Mouse (Mus musculus) hindbrain, postnatal 0 days (tissue): ENCODE data around the gene Gfer. TPM values are rescaled to one million over a fixed set of nuclear protein-coding genes. Genes with fewer than 3 reads are reported as not detected.
A peak's percentile ranks its signal among the peaks of the same experiment; 100 is the strongest.

Source experiments
- ATAC-seq: fragments of 200-750 bp; cut with Nextera tagmentation; 2 replicates; pipeline ENCODE4 v1.8.0; 2017; ENCODE audit warnings: mild to moderate bottlenecking, moderate TSS enrichment, moderate library complexity
- DNase-seq: peaks from one replicate; pipeline ENCODE4 v3.0.0-alpha.2; 2015; ENCODE audit warnings: low spot score
- H3K27ac ChIP-seq: fragments of 300-500 bp; sonication (generic); 2 replicates; pipeline ENCODE4 v1.5.1; 2014; ENCODE audit warnings: mild to moderate bottlenecking
- H3K27me3 ChIP-seq: fragments of 300-500 bp; sonication (generic); 2 replicates; pipeline ENCODE4 v1.6.1; 2014; ENCODE audit warnings: low read length, mixed read lengths; ENCODE audit not compliant: insufficient read depth
- H3K36me3 ChIP-seq: fragments of 300-500 bp; sonication (generic); 2 replicates; pipeline ENCODE4 v1.6.1; 2014; ENCODE audit warnings: low read length, mixed read lengths; ENCODE audit not compliant: insufficient read depth
- H3K4me1 ChIP-seq: fragments of 300-500 bp; sonication (generic); 2 replicates; pipeline ENCODE4 v1.6.1; 2014; ENCODE audit warnings: antibody characterized with exemption, low read length, mixed read lengths; ENCODE audit not compliant: insufficient read depth
- H3K4me2 ChIP-seq: fragments of 300-500 bp; sonication (generic); 2 replicates; pipeline ENCODE4 v1.6.1; 2014; ENCODE audit warnings: low read depth, mild to moderate bottlenecking, low read length, moderate library complexity, mixed read lengths
- H3K4me3 ChIP-seq: fragments of 300-500 bp; sonication (generic); 2 replicates; pipeline ENCODE4 v1.5.1; 2014; ENCODE audit warnings: low read length
- H3K9ac ChIP-seq: fragments of 300-500 bp; sonication (generic); replicated peaks from 2 replicates; pipeline ENCODE4 v1.6.1; 2014; ENCODE audit warnings: mild to moderate bottlenecking, low read length, moderate library complexity, mixed read lengths
- H3K9me3 ChIP-seq: fragments of 300-500 bp; sonication (generic); 2 replicates; pipeline ENCODE4 v1.6.1; 2016; ENCODE audit warnings: low read length, mixed read lengths
- CTCF ChIP-seq: IDR thresholded peaks from 2 replicates; pipeline ENCODE4 v1.5.1; 2016; ENCODE audit warnings: antibody characterized with exemption, control low read depth, low read depth
- WGBS: fragments of 180-500 bp; shearing (Covaris S2); extraction: QIAGEN DNeasy Blood & Tissue Kit; methylation state at CpG from one replicate; pipeline ENCODE4 v1.1.7; 2014; 5-methylcytosine and 5-hydroxymethylcytosine counted together
- polyA plus RNA-seq: library from polyadenylated mRNA; unstranded; fragments of >200 nt; fragmentation: Nextera tagmentation; extraction: Ambion mirVana; gene quantifications from 2 replicates; pipeline ENCODE4 v1.2.1, GENCODE M21; 2015
- total RNA-seq: library from RNA; depleted of rRNA; stranded (reverse); fragments of >200 nt; gene quantifications from 2 replicates; pipeline ENCODE4 v1.2.3, GENCODE M21; 2014

Gfer gene
- total and polyA plus RNA-seq, 2 experiments from 2014 or later: 26.1 to 39.7 TPM

GRCm38 (mm10) chr17:24689251-24690081 lies 6.5 kb downstream of the Gfer start, which contains the start of gene Syngr3:
Gene Syngr3 (minus strand): TSS chr17:24689955.
- ATAC-seq (peak; percentile 76), DNase-seq (peak; percentile 78)
- no peaks in the 10 kb centered on the region for H3K27me3 ChIP-seq
- WGBS: under 1% methylated on average over 48 of the region's 55 CpGs
- H3K27ac ChIP-seq: peak within 1 kb of the TSS; percentile 92
- H3K9ac ChIP-seq: peak within 1 kb of the TSS; percentile 89
- TF ChIP-seq CTCF: no peak
- H3K4me3 ChIP-seq: peak within 1 kb of the TSS; percentile 74
- 0 out of 2 replicates have a peak, but pooled peaks cover 8% of the 10 kb centered on the region for H3K36me3 ChIP-seq
- H3K4me2 ChIP-seq: peak within 1 kb of the TSS; percentile 74
- no peaks in the 10 kb centered on the region for H3K9me3 ChIP-seq
- peaks cover 8% of the 10 kb centered on the region; the same call in 1 of the 2 replicates for H3K4me1 ChIP-seq

- no peak for DNase-seq
- peak overlapping the region; percentile 74 for H3K4me3 ChIP-seq
- 17% methylated on average over 23 of the region's 23 CpGs for WGBS
- no peak for ATAC-seq
- H3K36me3 ChIP-seq: 0 out of 2 replicates have a peak, but pooled peaks cover 4% of the 10 kb centered on the region
- H3K4me2 ChIP-seq: peak overlapping the region; percentile 74
- no peaks in the 10 kb centered on the region for H3K27me3 ChIP-seq
- TF ChIP-seq CTCF: no peak
- H3K9ac ChIP-seq: peak overlapping the region; percentile 44; the same call in 1 of the 2 replicates
- H3K4me1 ChIP-seq: peaks cover 8% of the 10 kb centered on the region; the same call in 1 of the 2 replicates
- H3K27ac ChIP-seq: no peak overlapping the region
- H3K9me3 ChIP-seq: no peaks in the 10 kb centered on the region
These were observed 8.4 kb downstream of the Gfer start for GRCm38 (mm10) chr17:24687599-24687998.

DNA sequence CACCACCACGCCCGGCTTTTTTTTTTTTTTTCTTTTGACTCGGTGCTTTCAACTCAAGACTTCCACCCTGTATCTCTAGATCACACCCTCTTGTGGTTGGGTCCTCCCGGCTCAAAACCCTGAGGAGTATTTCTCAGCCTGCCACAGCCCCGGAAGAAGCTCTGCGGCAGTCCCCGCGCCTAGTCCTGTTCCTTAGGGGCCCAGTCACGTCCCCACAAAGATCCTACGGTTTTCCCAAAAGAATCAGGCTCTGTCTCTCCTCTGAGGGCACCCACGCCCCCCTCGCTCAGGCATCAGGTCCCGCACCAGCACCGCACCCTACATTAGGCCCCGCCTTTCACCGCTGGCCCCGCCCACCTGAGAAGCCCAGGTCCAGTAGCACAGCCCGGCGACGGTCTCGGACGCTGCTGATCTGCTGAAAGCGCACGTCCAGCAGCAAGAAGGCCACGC lies 8.8 kb downstream of the Gfer start:
- H3K4me2 ChIP-seq: peak overlapping the region; percentile 74
- 3% methylated on average over 24 of the region's 25 CpGs for WGBS
- TF ChIP-seq CTCF: no peak
- H3K4me1 ChIP-seq: peaks cover 8% of the 10 kb centered on the region; the same call in 1 of the 2 replicates
- H3K27ac ChIP-seq: no peak overlapping the region
- peak overlapping the region; percentile 44; the same call in 1 of the 2 replicates for H3K9ac ChIP-seq
- ATAC-seq (no peak), DNase-seq (peak; percentile 35)
- peaks cover 1% of the 10 kb centered on the region; the same call in 1 of the 2 replicates for H3K36me3 ChIP-seq
- no peaks in the 10 kb centered on the region for H3K27me3 ChIP-seq
- H3K4me3 ChIP-seq: peak overlapping the region; percentile 74
- no peaks in the 10 kb centered on the region for H3K9me3 ChIP-seq

GRCm38 (mm10) chr17:24686514-24686913 lies 9.4 kb downstream of the Gfer start:
- H3K9me3 ChIP-seq: no peaks in the 10 kb centered on the region
- H3K27me3 ChIP-seq: no peaks in the 10 kb centered on the region
- peaks cover 8% of the 10 kb centered on the region; the same call in 1 of the 2 replicates for H3K4me1 ChIP-seq
- 0 out of 2 replicates have a peak overlapping the region, but pooled peaks have one; percentile 3 for H3K4me2 ChIP-seq
- WGBS: 30% methylated on average over 16 of the region's 16 CpGs
- peaks cover 7% of the 10 kb centered on the region; the same call in 1 of the 2 replicates for H3K36me3 ChIP-seq
- no peak overlapping the region for H3K27ac ChIP-seq
- DNase-seq (no peak), ATAC-seq (no peak)
- no peak overlapping the region for H3K9ac ChIP-seq
- H3K4me3 ChIP-seq: no peak overlapping the region
- no peak for TF ChIP-seq CTCF

DNA sequence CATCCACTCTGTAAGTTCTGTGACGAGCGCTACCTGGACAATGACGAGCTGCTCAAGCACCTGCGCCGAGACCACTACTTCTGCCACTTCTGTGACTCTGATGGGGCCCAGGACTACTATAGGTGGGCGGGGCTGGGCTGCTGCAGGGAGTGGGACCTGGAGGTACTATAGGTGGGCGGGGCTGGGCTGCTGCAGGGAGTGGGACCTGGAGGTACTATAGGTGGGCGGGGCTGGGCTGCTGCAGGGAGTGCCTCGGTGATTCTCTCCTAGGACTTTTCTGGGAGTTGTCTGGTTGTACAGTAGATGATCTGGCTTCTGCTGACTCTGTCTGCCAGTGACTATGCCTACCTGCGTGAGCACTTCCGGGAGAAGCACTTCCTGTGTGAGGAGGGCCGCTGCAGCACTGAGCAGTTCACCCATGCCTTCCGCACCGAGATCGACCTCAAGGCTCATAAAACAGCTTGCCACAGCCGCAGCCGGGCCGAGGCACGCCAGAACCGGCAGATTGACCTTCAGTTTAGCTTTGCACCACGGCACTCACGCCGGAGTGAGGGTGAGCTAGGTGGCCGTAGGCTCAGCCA lies 18.4 kb downstream of the Gfer start:
- no peak for ATAC-seq
- peaks cover 55% of the 10 kb centered on the region for H3K36me3 ChIP-seq

GRCm38 (mm10) chr17:24676877-24677276 lies 19.1 kb downstream of the Gfer start:
- Histone ChIP-seq H3K27me3 (no peaks in the 10 kb centered on the region), H3K4me1 (no peaks in the 10 kb centered on the region), H3K4me2 (no peak overlapping the region), H3K9ac (no peak overlapping the region), H3K4me3 (no peak overlapping the region), H3K36me3 (peaks cover 51% of the 10 kb centered on the region), H3K27ac (no peak overlapping the region), H3K9me3 (no peaks in the 10 kb centered on the region)
- ATAC-seq (no peak), DNase-seq (no peak)
- no peak for TF ChIP-seq CTCF
- WGBS: 94% methylated on average over 5 of the region's 5 CpGs

More for the DNA sequence above, 18.4 kb downstream of the Gfer start:
- no peak for TF ChIP-seq CTCF
- 93% methylated on average over 24 of the region's 24 CpGs for WGBS
- H3K4me1 ChIP-seq: no peaks in the 10 kb centered on the region
- no peaks in the 10 kb centered on the region for H3K27me3 ChIP-seq
- H3K4me2 ChIP-seq: no peak overlapping the region
- H3K27ac ChIP-seq: no peak overlapping the region
- H3K9ac ChIP-seq: no peak overlapping the region
- no peak overlapping the region for H3K4me3 ChIP-seq
- DNase-seq: no peak
- H3K9me3 ChIP-seq: no peaks in the 10 kb centered on the region
